Mouse (Mus musculus) mature B cell (primary cell): ENCODE measurements around the gene St6gal1.

Experiments used
- in situ Hi-C: fragments of 300-500 bp; cut with MboI; formaldehyde crosslinking; loops from 2 replicates; pipeline ENCODE4 v1.14.3; 2019

Gene St6gal1

GRCm38 (mm10) chr16:23272521-23273230, 48.1 kb downstream of the St6gal1 start:
- in situ Hi-C loops: no loop called here

GRCm38 (mm10) chr16:23274005-23274404, 49.5 kb downstream of the St6gal1 start:
- in situ Hi-C loops: no loop called here

GRCm38 (mm10) chr16:23274606-23275310, 50.2 kb downstream of the St6gal1 start:
- in situ Hi-C loops: no loop called here

- in situ Hi-C loops: no loop called here
Observed at GRCm38 (mm10) chr16:23275661-23276060, 51.1 kb downstream of the St6gal1 start.

- in situ Hi-C loops: no loop called here
Observed at GRCm38 (mm10) chr16:23279879-23280741, 55.6 kb downstream of the St6gal1 start.

- in situ Hi-C loops: no loop called here
Observed at GRCm38 (mm10) chr16:23280742-23281090, 56.2 kb downstream of the St6gal1 start.

GRCm38 (mm10) chr16:23282241-23282640, 57.7 kb downstream of the St6gal1 start:
- in situ Hi-C loops: no loop called here

GRCm38 (mm10) chr16:23282941-23283340, 58.4 kb downstream of the St6gal1 start:
- in situ Hi-C loops: no loop called here

GRCm38 (mm10) chr16:23283677-23284076, 59.1 kb downstream of the St6gal1 start:
- in situ Hi-C loops: no loop called here

GRCm38 (mm10) chr16:23284470-23285394, 60.2 kb downstream of the St6gal1 start:
- in situ Hi-C loops: no loop called here

GRCm38 (mm10) chr16:23286380-23287097, 62.0 kb downstream of the St6gal1 start:
- in situ Hi-C loops: no loop called here

- in situ Hi-C loops: no loop called here
Observed at GRCm38 (mm10) chr16:23287312-23288040, 62.9 kb downstream of the St6gal1 start.

GRCm38 (mm10) chr16:23288103-23288502, 63.6 kb downstream of the St6gal1 start:
- in situ Hi-C loops: no loop called here

- in situ Hi-C loops: no loop called here
Observed at GRCm38 (mm10) chr16:23289424-23289823, 64.9 kb downstream of the St6gal1 start.

- in situ Hi-C loops: no loop called here
Observed at GRCm38 (mm10) chr16:23290171-23290570, 65.6 kb downstream of the St6gal1 start.

GRCm38 (mm10) chr16:23291521-23291920, 67.0 kb downstream of the St6gal1 start:
- in situ Hi-C loops: no loop called here

GRCm38 (mm10) chr16:23294236-23294635, 69.7 kb downstream of the St6gal1 start:
- in situ Hi-C loops: no loop called here

- in situ Hi-C loops: no loop called here
Observed at GRCm38 (mm10) chr16:23294747-23295146, 70.2 kb downstream of the St6gal1 start.

- in situ Hi-C loops: no loop called here
Observed at GRCm38 (mm10) chr16:23295720-23296119, 71.2 kb downstream of the St6gal1 start.

GRCm38 (mm10) chr16:23296721-23297120, 72.2 kb downstream of the St6gal1 start:
- in situ Hi-C loops: no loop called here
